Mouse (Mus musculus): ENCODE measurements at regions not wholly inside any gene's neighbourhood (a gene's known extent, or its start where the extent isn't known, plus 50 kb on each side); places are given as distances from the start of the nearest gene placed in this dataset.

- no peak for TF ChIP-seq POLR2A (IDR thresholded peaks at IDR 0.05; ENCODE audit: insufficient read depth, low read depth, low read length)
- TF ChIP-seq CTCF (IDR thresholded peaks at IDR 0.05; ENCODE audit: insufficient read depth, low read depth, low read length), result no peak
These were observed 280.4 kb downstream of the Emp1 start for GRCm38 (mm10) chr6:135642711-135643110.
